Mouse (Mus musculus) E14TG2a.4 (cell line): ENCODE measurements at regions not wholly inside any gene's neighbourhood (a gene's known extent, or its start where the extent isn't known, plus 50 kb on each side); places are given as distances from the start of the nearest gene placed in this dataset.

Source experiments
- CTCF ChIP-seq: conservative IDR thresholded peaks from 2 replicates; pipeline ENCODE4 v1.5.1; 2014; ENCODE audit warnings: low read length
- NANOG ChIP-seq: IDR thresholded peaks from 2 replicates; pipeline ENCODE4 v1.6.1; 2014; ENCODE audit warnings: borderline replicate concordance, low read length, mixed read lengths

GRCm38 (mm10) chr3:148075841-148076240 lies 914.5 kb downstream of the Adgrl2 start:
- TF ChIP-seq CTCF = no peak
- TF ChIP-seq NANOG = no peak
